Mouse (Mus musculus) lung, adult 2 months (tissue): ENCODE data around the gene Hba-a1. TPM values are rescaled to one million over a fixed set of nuclear protein-coding genes. Genes with fewer than 3 reads are reported as not detected.
"Not testable (repeated sequence)": the region's sequence is repeated elsewhere in the genome, so short reads cannot be mapped to it uniquely, and the experiment has no call there.

Source experiments
- DNase-seq: peaks from one replicate; pipeline ENCODE4 v3.0.0; 2022
- H3K4me1 ChIP-seq: fragments of 200-500 bp; 2 replicates; pipeline ENCODE4 v1.6.1; 2011; ENCODE audit warnings: low read length; ENCODE audit not compliant: control insufficient read depth, insufficient read depth
- H3K4me3 ChIP-seq: fragments of 200-500 bp; replicated peaks from 2 replicates; pipeline ENCODE3; 2011; ENCODE audit warnings: low read depth, mild to moderate bottlenecking, control low read depth, low read length; ENCODE audit errors: extremely low read depth
- CTCF ChIP-seq: fragments of 200-500 bp; IDR thresholded peaks from 2 replicates; pipeline ENCODE4 v1.5.1; 2011; ENCODE audit warnings: mild to moderate bottlenecking, low read length, control low read depth; ENCODE audit not compliant: insufficient read depth
- POLR2A ChIP-seq: fragments of 200-500 bp; IDR thresholded peaks from 2 replicates; pipeline ENCODE4 v1.6.1; 2011; ENCODE audit warnings: low read depth, mild to moderate bottlenecking, control low read depth, low read length, borderline replicate concordance; ENCODE audit errors: extremely low read depth
- WGBS: fragments of 180-500 bp; shearing (Covaris S2); methylation state at CpG from one replicate; pipeline ENCODE4 v1.1.7; 2018; 5-methylcytosine and 5-hydroxymethylcytosine counted together
- polyA plus RNA-seq: library from polyadenylated mRNA; depleted of rRNA; stranded (reverse); fragments of >200 nt; gene quantifications from 2 replicates; pipeline ENCODE4 v1.2.3, GENCODE M21; 2012

Gene Hba-a1
- polyA plus RNA-seq, 1 experiment = 5,782 TPM

DNA sequence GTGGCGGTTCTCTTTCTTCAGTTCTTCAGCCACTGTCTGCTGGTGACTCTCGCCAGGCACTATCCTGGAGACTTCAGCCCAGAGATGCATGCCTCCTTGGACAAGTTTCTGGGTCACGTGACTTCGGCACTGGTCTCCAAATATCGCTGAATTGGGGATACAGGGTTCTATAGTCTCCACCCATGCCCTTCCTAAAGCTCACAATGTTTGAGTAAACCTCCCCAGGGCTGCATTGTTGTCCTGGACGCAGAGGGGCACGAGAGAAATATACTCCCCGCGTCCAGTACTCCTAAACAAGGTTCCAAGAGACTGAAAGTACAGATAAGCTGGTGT lies 4.1 kb downstream of the Hba-a1 start:
- DNase-seq = no peak
- H3K4me1 ChIP-seq = no peaks in the 10 kb centered on the region
- WGBS = 68% methylated on average over 9 of the region's 9 CpGs
- no peak overlapping the region for H3K4me3 ChIP-seq
- TF ChIP-seq CTCF (no peak), POLR2A (no peak)

DNA sequence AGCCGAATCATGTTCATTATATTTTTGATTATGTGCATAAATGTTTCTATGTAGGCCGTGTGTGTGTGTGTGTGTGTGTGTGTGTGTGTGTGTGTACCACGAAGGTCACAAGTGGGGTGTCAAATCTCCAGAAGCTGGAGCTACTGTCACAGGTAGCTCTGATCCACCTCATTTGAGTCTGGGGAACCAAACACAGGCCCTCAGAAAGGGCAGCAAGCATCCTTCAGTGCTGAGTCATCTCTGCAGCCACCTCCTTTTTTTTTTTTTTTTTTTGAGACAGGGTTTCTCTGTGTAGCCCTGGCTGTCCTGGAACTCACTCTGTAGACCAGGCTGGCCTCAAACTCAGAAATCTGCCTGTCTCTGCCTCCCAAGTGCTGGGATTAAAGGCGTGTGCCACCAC lies 9.5 kb downstream of the Hba-a1 start:
- H3K4me3 ChIP-seq, H3K4me1 ChIP-seq, DNase-seq: not testable (repeated sequence)
- 77% methylated on average over 4 of the region's 4 CpGs for WGBS

DNA sequence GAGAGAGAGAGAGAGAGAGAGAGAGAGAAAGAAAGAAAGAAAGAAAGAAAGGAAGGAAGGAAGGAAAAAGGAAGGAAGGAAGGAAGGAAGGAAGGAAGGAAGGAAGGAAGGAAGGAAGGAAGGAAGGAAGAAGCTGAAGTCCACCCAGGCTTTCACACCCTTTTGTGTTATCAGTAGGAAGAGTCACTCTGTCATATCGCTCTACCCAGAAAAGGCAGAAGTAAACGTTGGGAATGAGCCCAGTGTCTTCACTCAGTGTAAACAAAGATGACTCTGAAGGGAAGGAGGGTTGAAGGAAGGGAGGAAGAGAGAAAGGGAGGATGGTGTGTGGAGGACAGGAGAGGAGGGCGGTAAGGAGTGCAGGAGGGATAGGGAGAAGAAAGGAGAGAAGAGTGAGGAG lies 10.2 kb downstream of the Hba-a1 start:
- H3K4me1 ChIP-seq, DNase-seq, H3K4me3 ChIP-seq: not testable (repeated sequence)
- WGBS = 40% methylated on average over 3 of the region's 3 CpGs

DNA sequence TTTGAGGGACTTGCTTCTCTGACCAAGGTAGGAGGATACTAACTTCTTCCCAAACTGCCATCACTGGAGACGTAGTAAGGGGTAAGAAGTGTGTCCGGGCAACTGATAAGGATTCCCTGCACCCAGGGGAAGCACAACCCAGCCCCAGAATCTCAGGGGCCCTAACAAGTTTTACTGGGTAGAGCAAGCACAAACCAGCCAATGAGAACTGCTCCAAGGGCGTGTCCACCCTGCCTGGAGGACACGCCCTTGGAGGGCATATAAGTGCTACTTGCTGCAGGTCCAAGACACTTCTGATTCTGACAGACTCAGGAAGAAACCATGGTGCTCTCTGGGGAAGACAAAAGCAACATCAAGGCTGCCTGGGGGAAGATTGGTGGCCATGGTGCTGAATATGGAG lies 12.9 kb downstream of the Hba-a1 start, which contains the start of gene Hba-a2:
TSS of gene Hba-a2 (plus strand) at position 287 of the 400 bp plus-strand sequence.
- not testable (repeated sequence) for H3K4me3 ChIP-seq, DNase-seq, H3K4me1 ChIP-seq
- WGBS = no CpG with 5 or more reads among the region's 4 CpGs

DNA sequence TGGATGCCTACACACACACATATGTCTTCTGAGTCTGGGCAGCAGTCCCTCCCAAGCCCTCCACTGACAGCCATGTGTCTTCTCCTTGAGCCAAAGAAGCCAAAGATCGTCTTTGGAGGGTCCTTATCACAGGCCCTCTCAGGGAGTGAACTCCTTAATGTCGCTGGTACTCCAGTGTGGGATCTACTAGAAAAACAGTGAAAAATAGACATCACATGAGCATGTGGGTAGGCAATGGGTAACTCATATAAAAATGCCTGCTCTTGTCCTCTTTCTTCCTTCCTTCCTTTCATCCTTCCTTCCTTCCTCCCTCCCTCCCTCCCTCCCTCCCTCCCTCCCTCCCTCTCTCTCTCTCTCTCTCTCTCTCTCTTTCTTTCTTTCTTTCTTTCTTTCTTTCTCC lies 14.1 kb downstream of the Hba-a1 start:
- not testable (repeated sequence) for DNase-seq, H3K4me3 ChIP-seq, H3K4me1 ChIP-seq
- 13% methylated on average over 2 of the region's 2 CpGs for WGBS

DNA sequence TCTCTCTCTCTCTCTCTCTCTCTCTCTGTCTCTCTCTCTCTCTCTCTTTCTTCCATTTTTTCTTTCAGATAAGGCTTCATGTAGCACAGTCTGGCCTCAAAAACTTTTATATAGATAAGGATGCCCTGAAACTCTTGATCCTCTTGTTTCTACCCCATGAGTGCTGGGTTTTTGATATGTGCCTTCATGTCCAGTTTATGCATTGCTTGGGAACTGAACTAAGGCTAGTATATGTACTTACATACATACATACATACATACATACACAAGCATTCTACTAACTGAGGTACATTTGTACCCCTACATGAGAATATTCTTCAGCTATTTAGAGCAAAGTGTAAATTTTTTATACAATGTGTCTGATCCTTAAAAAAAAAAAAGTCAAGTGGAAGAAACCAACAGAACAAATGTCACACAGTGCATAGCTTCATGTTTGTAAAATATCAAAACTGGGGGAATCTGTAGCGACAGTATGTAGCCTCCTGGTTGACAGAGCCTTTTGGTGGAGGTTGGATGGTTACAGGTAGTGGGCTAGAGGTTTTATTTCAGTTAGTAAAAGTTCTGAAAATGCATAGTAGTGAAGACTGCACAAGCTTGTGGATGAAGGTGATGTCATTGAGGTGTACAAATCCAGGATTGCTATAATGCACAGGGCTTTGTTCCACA lies 14.7 kb downstream of the Hba-a1 start:
- TF ChIP-seq POLR2A = no peak
- TF ChIP-seq CTCF = no peak
- DNase-seq = no peak
- peaks cover 2% of the 10 kb centered on the region; the same call in 1 of the 2 replicates for H3K4me1 ChIP-seq
- 89% methylated on average over 1 of the region's 1 CpGs for WGBS
- H3K4me3 ChIP-seq = no peak overlapping the region

DNA sequence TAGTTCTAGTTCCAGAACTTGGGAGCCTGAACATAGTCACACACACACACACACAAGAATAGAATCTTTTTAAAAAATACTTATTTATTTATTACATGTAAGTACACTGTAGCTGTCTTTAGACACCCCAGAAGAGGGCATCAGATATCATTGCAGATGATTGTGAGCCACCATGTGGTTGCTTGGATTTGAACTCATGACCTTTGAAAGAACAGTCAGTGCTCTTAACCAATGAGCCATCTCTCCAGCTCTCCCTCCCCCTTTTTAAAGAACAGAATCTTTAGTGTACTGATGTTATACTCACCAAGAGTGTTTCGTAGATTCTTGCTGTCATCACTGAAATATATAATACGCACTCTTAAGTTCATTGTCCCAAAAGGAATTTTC lies 15.2 kb downstream of the Hba-a1 start:
- WGBS = 94% methylated on average over 2 of the region's 2 CpGs
- TF ChIP-seq POLR2A (no peak), CTCF (no peak)
- no peak overlapping the region for H3K4me3 ChIP-seq
- no peak for DNase-seq
- peaks cover 2% of the 10 kb centered on the region; the same call in 1 of the 2 replicates for H3K4me1 ChIP-seq

DNA sequence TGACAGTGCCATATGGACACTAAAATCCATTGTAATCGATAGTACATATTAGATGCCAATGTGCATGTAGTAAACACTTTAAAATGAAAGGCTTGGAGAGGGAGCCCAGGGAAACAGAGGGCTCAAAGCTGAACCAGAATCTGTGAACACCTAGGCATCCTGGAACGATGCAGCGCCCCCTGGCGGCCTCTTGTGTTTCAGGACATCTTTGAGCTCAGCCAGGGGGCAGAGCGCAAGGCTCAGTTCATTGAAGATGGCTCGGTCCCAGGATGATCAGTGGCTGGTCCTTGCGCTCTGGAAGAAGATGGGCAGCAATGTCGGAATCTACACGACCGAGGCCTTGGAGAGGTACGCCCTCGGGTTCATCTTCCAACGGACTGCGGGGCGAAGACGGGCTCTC lies 16.6 kb downstream of the Hba-a1 start, which contains the start of gene Hbq1a:
TSS of gene Hbq1a (plus strand) at position 205 of the 400 bp plus-strand sequence.
- peak; percentile 45 for TF ChIP-seq CTCF
- DNase-seq = peak; percentile 38
- H3K4me3 ChIP-seq, H3K4me1 ChIP-seq: not testable (repeated sequence)
- 5% methylated on average over 16 of the region's 16 CpGs for WGBS

DNA sequence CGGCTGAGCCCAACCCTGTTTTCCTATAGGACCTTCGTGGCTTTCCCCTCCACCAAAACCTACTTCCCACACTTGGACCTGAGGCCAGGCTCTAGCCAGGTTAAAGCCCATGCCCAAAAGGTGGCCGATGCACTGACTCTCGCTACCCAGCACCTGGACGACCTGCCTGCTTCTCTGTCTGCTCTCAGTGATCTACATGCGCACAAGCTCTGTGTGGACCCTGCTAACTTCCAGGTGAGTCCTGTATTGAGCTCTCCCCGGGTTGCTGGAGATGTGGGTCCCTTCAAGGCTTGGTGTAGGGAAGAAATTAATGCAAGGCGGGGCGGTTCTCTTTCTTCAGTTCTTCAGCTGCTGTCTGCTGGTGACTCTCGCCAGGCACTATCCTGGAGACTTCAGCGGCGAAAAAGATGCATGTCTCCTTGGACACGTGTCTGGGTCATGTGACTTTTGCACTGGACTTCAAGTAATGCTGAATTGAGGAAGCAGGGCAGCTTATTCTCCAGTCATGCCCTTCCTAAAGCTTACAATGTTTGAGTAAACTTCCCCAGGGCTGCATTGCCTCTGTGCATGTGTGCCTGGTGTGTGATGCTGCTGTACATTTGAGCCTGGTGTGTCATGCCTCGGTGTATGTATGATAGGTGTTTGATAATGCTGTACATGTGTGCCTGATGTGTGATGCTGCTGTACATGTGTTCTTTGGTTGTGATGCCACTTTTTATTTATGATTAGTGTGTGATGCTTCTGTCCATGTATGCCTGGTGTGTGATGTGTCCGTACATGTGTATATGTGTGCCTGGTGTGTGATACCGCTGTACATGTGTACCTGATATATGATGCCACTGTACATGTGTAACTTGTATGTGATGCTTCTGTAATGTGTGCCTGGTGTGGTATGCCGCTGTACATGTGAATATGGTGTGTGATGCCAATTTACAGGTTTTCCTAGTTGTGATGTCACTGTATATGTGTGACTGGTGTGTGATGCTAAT lies 17.3 kb downstream of the Hba-a1 start:
- 49% methylated on average over 16 of the region's 17 CpGs for WGBS
- no peak for DNase-seq
- Histone ChIP-seq H3K4me1 (peaks cover 2% of the 10 kb centered on the region; the same call in 1 of the 2 replicates), H3K4me3 (no peak overlapping the region)
- no peak for TF ChIP-seq CTCF
- no peak for TF ChIP-seq POLR2A

DNA sequence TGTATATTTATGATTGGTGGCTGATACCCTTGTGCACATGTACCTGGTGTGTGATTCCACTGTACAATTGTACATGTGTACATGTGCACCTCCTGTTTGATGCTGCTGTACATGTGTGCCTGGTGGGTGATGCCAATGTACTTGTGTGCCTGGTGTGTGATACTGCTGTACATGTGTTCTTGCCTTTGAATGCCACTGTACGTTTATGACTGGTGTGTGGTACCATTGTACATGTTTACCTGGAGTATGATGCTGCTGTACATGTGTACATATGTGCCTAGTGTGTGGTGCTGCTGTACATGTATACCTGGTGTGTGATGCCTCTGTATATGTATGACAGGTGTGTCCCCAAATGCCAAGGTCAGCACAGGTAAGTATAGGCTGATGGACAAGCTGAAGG lies 18.2 kb downstream of the Hba-a1 start:
- TF ChIP-seq CTCF (no peak), POLR2A (no peak)
- 62% methylated on average over 1 of the region's 1 CpGs for WGBS
- Histone ChIP-seq H3K4me1 (peaks cover 2% of the 10 kb centered on the region; the same call in 1 of the 2 replicates), H3K4me3 (no peak overlapping the region)
- no peak for DNase-seq

DNA sequence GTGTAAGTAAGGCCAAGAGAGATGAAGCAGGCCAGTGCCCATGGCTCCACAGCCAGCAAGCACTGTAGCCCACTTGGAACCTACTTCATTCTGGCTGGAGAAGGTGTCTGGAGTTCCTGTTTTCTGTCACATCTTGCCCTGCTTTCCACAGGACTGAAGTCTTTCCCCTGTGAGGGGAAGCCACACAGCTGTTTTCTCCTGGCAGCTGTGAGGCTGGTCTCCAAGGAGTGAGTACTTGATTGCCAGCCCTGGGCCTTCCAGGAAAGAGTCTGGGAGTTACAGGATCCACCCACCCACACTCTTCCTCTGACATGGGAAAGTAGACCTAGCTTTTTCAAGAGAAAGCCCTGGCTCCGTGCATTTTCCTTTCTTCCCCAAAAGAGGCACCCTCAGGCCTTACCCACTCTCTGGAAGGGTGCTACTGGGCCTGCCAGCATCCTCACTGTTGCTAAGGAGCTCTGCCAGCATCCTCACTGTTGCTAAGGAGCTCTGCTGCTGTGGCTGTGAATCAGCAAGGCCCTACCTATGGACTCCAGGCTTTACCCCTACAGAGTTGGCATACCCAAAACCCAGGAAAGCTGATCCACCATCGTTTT lies 19.6 kb downstream of the Hba-a1 start:
- Histone ChIP-seq H3K4me3 (no peak overlapping the region), H3K4me1 (peaks cover 2% of the 10 kb centered on the region; the same call in 1 of the 2 replicates)
- WGBS = 40% methylated on average over 2 of the region's 2 CpGs
- DNase-seq = no peak
- TF ChIP-seq CTCF (no peak), POLR2A (no peak)
